Mouse (Mus musculus) brown adipose tissue, adult 24 weeks (tissue): Measurements from ENCODE around the gene Frmpd1. TPM values are rescaled to one million over a fixed set of nuclear protein-coding genes. Genes with fewer than 3 reads are reported as not detected.

Experiments used
- H3K27ac ChIP-seq: fragments of 200-500 bp; replicated peaks from 2 replicates; pipeline ENCODE4 v1.5.1; 2012; ENCODE audit warnings: low read depth, mild to moderate bottlenecking, low read length
- H3K4me1 ChIP-seq: fragments of 200-500 bp; 2 replicates; pipeline ENCODE4 v1.6.1; 2012; ENCODE audit warnings: low read length, mixed read lengths; ENCODE audit not compliant: control insufficient read depth, insufficient read depth, insufficient read length
- H3K4me3 ChIP-seq: fragments of 200-500 bp; 2 replicates; pipeline ENCODE4 v1.5.1; 2012; ENCODE audit warnings: low read depth, mild to moderate bottlenecking, low read length, moderate library complexity; ENCODE audit not compliant: insufficient read depth
- polyA plus RNA-seq: library from polyadenylated mRNA; stranded (reverse); fragments of >200 nt; gene quantifications from 2 replicates; pipeline ENCODE4 v1.2.4, GENCODE M21; 2012; ENCODE audit not compliant: missing spikeins, insufficient read depth, insufficient read length

Frmpd1 gene
- polyA plus RNA-seq, 1 experiment: not detected

DNA sequence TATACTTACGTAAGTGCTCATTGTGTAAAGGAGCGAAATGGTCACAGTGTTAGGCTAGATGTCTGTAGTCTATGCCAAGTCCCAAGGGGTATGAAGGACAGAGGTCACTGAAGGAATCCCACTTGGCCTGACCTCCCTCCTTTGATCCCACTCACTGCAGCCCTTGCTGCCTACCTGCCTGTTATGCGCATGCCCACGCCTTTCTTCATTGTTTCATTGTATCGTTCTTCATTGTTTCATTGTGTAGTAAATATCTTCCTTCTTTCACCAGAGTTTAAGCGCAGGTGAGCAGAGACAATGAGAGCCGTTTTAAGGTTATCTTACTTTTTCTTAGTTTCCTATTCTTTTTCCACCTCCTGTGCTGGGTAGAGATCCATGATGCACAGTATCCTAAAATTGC is 18.6 kb downstream of the Frmpd1 start:
- no peak overlapping the region for H3K27ac ChIP-seq
- no peaks in the 10 kb centered on the region for H3K4me1 ChIP-seq
- H3K4me3 ChIP-seq: no peak overlapping the region

DNA sequence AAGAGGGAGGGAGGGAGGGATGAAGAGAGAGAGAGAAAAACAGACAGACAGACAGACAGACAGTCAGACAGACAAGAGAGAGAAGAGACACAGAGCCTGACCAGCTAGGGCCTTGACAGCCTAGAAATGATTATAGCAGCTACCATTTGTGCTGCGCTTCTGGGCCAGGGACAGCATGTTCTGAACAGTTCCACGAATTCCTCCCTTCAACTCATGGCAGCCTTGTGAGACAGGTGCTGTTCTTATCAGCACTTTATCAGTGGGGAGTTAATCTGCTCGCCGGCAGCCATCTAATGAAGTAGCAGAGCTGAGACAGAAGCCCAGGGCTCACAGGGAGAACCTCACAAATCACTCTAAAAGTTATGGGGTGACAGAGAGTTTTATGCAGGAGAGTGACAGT is 22.8 kb downstream of the Frmpd1 start:
- H3K27ac ChIP-seq: no peak overlapping the region
- H3K4me1 ChIP-seq: no peaks in the 10 kb centered on the region
- no peak overlapping the region for H3K4me3 ChIP-seq

DNA sequence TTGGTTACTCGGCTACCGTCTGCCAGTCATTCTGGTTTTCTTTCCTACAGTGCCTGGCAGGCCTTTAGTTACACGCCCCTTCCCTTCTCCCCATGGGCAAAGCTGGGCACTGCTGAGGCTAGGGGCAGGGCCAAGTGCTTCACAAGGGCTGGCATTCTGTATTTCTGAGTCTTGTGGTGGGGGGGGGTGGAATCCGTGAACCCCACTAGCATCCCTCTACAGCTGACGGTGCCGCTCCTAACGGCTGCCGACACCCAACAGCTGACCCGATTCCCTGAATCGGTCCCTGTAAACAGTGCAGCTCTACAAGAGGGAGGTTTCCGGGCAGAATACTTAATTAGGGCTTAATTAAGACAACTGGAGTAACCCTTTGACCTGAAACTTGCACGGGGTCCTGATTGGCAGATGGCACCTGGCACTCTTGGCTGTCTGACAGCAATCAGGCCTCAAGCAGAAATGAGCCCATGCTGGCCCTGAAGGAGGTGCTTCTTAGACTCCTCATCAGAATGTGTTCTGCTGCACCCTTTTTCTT is 24.2 kb downstream of the Frmpd1 start:
- Histone ChIP-seq H3K4me1 (no peaks in the 10 kb centered on the region), H3K27ac (no peak overlapping the region), H3K4me3 (no peak overlapping the region)

DNA sequence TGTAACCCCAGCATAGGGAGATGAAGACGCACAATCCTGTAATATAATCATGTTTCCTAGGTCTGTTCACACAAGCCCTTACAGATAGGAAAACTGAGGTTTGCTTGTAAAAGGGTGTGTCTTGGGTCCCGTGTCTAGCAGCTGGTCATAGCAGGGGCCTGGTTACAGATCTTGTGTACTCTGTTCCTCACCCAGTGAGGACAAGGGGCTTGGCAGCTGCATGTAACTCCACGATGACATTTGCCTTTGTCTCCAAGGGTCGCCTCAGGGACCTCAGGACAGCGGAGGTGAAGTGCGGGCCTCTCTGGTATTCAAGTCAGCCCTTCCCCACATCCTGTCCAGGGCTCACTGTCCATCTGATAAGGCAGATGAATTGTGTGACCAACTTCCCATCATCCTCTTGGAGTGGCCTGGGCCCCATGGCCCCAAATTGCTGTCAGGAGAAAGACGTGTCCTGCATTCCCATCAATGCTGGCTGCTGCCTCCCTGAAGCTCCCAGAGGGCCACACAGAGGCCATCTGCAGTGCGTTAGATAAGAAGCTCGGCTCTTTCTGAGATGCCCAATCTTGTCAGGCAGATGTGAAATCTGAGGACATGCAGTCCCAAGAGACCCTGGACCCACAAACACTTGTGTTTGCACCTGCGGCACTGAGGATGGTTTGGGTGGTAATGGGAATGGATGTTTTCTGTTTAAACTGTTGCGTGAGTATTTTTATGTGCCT is 27.8 kb downstream of the Frmpd1 start:
- Histone ChIP-seq H3K27ac (no peak overlapping the region), H3K4me1 (no peaks in the 10 kb centered on the region), H3K4me3 (no peak overlapping the region)

DNA sequence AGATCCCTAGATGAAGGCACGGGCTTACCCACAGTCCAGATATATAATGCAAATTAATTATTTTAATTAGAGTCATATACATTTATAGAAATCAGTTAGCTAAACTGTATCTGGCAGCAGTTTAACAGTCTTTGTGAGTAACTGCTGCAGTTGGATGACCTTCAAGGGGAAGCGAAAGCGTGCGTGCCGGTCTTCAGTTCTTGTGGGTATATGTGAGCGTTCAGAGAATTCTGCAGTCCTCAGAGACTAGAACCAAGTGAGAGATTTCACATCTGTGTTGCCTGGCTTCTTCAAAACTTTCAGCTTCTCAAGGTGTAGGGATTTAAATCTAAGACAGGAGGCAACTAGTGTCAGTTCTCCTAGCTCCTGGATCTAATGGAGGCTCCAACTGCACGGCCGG is 35.3 kb downstream of the Frmpd1 start:
- Histone ChIP-seq H3K4me1 (no peaks in the 10 kb centered on the region), H3K4me3 (peak overlapping the region; percentile 30; the same call in 1 of the 2 replicates), H3K27ac (no peak overlapping the region)

DNA sequence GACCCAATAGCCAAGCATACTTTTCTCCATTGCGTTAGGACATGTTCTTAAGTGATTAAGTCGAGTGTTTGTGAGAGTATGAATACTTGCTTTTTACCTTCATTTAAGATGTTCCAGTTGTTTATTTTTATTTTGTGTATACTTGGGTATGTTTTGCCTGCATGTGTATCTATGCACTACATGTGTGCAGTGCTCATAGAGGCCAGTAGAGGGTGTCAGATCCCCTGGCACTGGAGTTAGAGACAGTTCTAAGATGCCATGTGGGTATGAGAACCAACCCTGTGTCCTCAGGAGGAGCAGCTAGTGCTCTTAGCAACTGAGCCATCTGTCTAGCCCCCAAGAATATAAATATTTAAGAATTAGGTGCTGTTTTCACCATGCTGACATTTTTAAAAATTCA is 37.7 kb downstream of the Frmpd1 start:
- Histone ChIP-seq H3K4me1 (no peaks in the 10 kb centered on the region), H3K27ac (no peak overlapping the region), H3K4me3 (no peak overlapping the region)

DNA sequence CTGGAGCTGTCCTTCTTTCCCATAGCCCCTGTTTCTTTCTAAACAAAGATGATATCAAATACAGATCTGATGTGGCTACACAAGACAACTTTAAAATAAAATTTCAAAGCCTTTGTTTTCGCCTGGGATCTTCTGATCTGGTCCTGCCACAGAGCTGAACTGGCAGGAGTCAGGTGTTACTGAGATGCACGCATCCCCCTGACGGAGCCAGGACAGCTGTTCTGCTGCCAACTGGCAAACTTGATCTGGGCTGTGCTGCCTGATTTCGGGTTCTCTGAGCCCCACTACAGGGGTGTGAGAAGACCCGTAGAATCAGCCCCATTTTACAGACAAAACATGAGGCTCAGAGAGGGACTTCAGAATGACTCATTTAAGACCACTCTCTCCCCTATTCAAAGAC is 45.6 kb downstream of the Frmpd1 start:
- Histone ChIP-seq H3K4me1 (no peaks in the 10 kb centered on the region), H3K4me3 (no peak overlapping the region), H3K27ac (no peak overlapping the region)

DNA sequence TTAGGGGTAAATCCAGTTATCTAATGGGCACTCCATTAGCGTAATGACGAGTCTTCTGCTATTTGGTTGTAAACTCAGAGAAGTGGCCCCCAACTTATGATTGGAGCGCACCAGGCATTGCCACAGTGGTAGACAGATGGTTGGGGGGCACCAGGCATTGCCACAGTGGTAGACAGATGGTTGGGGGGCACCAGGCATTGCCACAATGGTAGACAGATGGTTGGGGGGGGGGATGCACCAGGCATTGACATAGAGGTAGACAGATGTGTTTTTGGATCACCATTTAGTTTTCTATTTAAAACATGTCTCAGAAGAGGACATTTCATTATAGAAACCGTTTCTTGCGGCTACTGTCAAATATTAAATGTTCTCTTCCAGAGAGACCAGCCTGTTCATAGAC is 53.6 kb downstream of the Frmpd1 start:
- no peak overlapping the region for H3K27ac ChIP-seq
- no peaks in the 10 kb centered on the region for H3K4me1 ChIP-seq
- H3K4me3 ChIP-seq: no peak overlapping the region

DNA sequence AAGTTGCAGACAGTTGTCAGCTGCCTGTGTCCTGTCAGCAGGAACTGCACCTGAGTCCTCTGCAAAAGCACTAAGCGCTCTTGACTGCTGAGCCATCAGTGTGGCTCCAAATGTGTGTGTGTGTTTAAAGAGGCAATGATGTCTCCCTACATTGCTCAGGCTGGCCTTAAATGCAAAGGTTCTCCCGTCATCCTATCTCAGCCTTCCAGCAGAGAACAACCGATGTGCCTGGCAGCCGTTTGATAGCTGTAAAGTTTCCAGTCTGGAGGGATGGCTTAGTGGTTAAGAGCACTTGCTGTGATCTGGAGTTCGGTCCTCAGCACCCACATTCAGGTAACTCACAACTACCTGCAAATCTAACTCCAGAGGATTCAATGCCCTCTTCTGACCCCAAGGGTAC is 56.7 kb downstream of the Frmpd1 start:
- Histone ChIP-seq H3K4me1 (no peaks in the 10 kb centered on the region), H3K27ac (no peak overlapping the region), H3K4me3 (no peak overlapping the region)

DNA sequence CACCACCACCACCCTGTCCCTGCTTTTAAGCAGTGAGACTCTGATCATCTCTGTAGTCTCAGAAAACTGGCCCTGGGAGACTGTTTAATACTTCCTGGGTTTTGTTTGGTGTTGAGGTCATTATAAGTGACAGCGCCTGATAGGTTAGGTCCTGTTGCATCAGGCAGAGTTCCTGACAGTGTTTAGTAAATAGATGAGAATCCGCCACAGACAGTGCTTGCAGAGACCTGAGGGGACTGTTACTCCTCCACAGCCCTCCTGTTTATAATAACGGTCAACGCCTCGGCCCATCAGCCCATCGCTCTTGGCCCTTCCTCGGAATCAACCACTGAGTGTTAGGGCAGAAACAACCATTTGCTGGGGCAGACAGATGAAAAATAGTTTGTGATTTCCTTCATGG is 57.5 kb downstream of the Frmpd1 start:
- no peak overlapping the region for H3K4me3 ChIP-seq
- no peak overlapping the region for H3K27ac ChIP-seq
- no peaks in the 10 kb centered on the region for H3K4me1 ChIP-seq

DNA sequence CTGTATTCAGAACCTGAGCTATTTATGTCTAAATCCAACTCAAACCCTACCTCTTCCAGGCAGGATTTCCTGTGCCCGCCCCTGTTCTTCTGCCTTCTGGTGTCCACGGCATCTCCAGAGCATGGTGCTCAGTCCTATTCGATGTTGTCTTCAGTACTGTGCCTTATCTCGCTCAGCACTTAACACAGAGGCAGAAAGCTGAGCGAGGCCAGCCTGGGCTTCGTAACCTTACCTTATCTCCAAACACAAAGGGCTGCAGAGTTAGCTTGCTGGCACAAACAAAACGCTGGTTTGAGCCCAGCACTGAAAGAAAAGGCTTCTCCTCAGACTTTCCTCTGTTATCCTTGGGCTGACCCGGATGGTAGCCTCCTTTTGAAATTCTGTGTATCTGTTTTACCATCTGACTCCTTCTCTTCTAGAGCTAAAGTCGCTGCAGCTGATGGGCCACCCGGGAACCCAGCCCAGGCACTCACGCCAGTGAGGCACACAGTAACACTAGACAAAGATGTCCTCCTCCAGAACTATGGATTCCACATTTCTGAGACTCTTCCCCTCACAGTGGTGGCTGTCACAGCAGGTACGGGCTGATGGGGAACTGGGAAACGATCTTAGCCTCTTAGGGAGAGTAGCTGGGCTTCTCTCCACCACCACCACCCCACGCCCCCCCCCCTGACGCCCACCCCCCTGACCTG is 58.7 kb downstream of the Frmpd1 start:
- Histone ChIP-seq H3K27ac (no peak overlapping the region), H3K4me3 (no peak overlapping the region), H3K4me1 (no peaks in the 10 kb centered on the region)

DNA sequence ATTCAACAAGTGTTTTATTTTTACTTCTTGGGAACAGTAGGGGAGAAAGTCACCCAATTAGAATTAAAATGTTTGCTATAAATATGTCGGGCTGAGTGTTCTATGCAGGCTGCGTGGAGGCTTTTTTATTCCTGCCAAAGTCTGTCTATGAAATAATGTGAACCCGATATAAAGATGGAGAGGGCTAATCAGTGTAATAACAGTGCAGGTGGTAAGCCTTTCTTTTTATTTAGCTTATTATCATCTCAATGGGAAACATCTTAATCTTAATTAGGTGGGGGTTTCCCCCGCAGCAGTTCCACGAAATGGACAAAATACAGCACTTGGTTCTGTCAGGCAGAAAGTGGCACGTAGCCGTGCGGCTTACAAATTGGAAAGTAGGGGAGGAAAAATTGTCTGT is 66.6 kb downstream of the Frmpd1 start:
- Histone ChIP-seq H3K4me1 (no peaks in the 10 kb centered on the region), H3K4me3 (no peak overlapping the region), H3K27ac (no peak overlapping the region)

DNA sequence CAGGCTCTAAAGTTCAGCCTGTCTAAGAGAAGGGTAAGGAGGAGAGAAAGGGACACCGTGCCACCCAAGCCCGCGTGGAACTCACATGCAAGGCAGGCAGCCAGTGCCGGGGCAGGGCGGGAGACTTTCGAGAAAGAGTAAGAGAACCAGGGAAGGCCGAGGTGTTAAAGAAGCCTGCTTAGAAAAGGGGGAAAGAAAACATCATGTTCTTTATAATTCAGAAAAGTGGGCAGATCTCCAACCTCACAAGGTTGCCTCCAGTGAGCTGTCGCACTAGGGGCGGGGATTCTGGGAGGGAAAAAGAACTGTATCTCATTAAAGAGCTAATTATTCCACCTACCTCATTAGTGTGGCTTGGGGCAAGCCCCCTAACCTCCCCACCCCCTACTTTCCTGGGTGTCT is 68.2 kb downstream of the Frmpd1 start:
- Histone ChIP-seq H3K4me3 (no peak overlapping the region), H3K4me1 (no peaks in the 10 kb centered on the region), H3K27ac (no peak overlapping the region)

DNA sequence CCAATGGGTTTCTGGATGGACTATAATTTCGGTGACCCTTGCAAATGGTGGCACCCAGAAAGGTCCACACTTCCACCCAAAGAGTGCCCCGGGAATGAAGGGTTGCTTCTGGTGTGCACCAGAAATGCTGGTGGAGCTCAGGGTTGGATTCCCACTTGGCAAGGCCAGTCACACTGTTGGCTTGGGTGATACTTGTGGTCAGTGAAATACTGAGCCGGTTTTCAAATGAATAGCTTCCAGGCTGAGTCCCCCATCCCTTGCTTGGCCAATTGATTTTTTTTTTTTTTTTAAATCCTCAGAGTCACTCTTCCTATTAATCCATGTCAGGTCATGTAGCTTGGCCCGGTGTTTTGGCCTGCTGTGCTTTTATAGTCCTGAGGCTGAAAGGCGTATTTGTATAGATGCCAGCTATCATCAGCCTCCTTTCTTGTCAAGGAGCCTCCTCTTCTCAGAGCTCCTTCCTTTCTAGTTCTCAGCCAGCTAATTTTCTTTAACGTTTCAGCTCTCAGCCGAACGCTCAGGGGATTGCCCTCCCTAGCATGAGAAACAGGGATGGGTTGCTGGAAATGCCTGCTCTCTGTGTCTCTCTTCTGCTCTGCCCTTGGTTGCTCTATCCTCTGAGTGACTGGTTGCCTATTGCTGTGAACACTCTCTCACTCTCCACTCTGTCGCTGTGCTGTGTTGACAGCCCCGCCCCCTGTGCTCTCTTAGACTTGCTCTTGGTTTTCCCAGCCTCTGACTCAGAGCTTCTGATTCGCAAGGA is 69.3 kb downstream of the Frmpd1 start:
- H3K4me3 ChIP-seq: no peak overlapping the region
- no peak overlapping the region for H3K27ac ChIP-seq
- no peaks in the 10 kb centered on the region for H3K4me1 ChIP-seq

DNA sequence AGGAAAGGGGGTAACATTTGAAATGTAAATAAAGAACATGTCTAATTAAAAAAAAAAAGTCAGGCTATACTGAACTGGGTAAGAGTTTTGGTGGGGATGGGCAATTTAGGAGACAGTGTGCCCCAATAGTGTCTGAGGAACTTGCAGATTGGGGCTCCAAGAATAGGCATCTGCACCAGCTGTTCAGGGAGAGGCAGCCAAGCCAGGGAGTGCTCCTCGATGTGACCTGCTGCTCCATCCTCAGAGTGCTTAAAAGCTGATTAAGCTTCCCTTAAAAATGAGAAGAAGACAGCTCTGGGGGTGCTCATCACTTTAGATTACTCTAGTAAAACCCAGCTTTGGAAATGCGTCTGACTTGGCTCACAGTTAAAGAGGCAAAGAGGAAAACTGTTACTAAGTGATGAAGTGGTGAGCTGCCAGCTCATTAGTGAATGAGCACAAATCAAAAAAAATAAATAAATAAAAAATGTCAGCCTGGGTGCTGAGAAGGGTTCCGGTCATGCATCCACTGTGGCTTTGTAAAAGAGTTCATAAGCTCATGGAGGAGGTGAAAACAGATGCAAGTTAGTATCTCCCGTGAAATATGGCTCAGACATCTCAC is 74.7 kb downstream of the Frmpd1 start:
- H3K4me1 ChIP-seq: no peaks in the 10 kb centered on the region
- no peak overlapping the region for H3K27ac ChIP-seq
- H3K4me3 ChIP-seq: no peak overlapping the region
